Mouse (Mus musculus) cerebellum, adult 2 months (tissue): ENCODE data around the gene Cox7a2l. TPM values are rescaled to one million over a fixed set of nuclear protein-coding genes. Genes with fewer than 3 reads are reported as not detected.

ENCODE experiments used
- DNase-seq, 2 experiments: peaks; one replicate each; pipeline ENCODE4 v3.0.0; 2021
- H3K27ac ChIP-seq: fragments of 200-500 bp; 2 replicates; pipeline ENCODE4 v1.5.1; 2012; ENCODE audit warnings: low read length, control low read depth, inconsistent platforms; ENCODE audit not compliant: insufficient read depth
- H3K27me3 ChIP-seq: fragments of 200-500 bp; 2 replicates; pipeline ENCODE4 v1.6.1; 2012; ENCODE audit warnings: inconsistent platforms, mild to moderate bottlenecking, low read length, moderate library complexity; ENCODE audit not compliant: control insufficient read depth, insufficient read depth
- H3K4me1 ChIP-seq: fragments of 200-500 bp; 2 replicates; pipeline ENCODE4 v1.6.1; 2011; ENCODE audit warnings: low read length; ENCODE audit not compliant: control insufficient read depth, insufficient read depth
- H3K4me3 ChIP-seq: fragments of 200-500 bp; replicated peaks from 2 replicates; pipeline ENCODE3; 2011; ENCODE audit warnings: mild to moderate bottlenecking, low read depth, low read length, control low read depth; ENCODE audit not compliant: insufficient read depth
- CTCF ChIP-seq: fragments of 200-500 bp; IDR thresholded peaks from 2 replicates; pipeline ENCODE4 v1.5.1; 2011; ENCODE audit warnings: low read depth, mild to moderate bottlenecking, control low read depth, low read length, moderate library complexity, borderline replicate concordance; ENCODE audit not compliant: insufficient read depth
- POLR2A ChIP-seq: fragments of 200-500 bp; IDR thresholded peaks from 2 replicates; pipeline ENCODE4 v1.6.1; 2011; ENCODE audit warnings: low read length, control low read depth, borderline replicate concordance; ENCODE audit not compliant: insufficient read depth
- WGBS: fragments of 180-500 bp; shearing (Covaris S2); methylation state at CpG from one replicate; pipeline ENCODE4 v1.1.7; 2018; 5-methylcytosine and 5-hydroxymethylcytosine counted together
- polyA plus RNA-seq: library from polyadenylated mRNA; depleted of rRNA; stranded (reverse); fragments of >200 nt; gene quantifications from 2 replicates; pipeline ENCODE4 v1.2.3, GENCODE M21; 2012

Cox7a2l gene
- polyA plus RNA-seq, 1 experiment: 280 TPM

GRCm38 (mm10) chr17:83498889-83499288 is 18.2 kb downstream of the Cox7a2l start:
- 94% methylated on average over 5 of the region's 5 CpGs for WGBS
- H3K4me1 ChIP-seq: no peaks in the 10 kb centered on the region
- DNase-seq: no peak
- H3K27me3 ChIP-seq: no peaks in the 10 kb centered on the region
- no peak overlapping the region for H3K27ac ChIP-seq
- no peak overlapping the region for H3K4me3 ChIP-seq
- TF ChIP-seq POLR2A (no peak), CTCF (no peak)

- Histone ChIP-seq H3K4me1 (no peaks in the 10 kb centered on the region; the same call in 1 of the 2 replicates), H3K27me3 (no peaks in the 10 kb centered on the region), H3K4me3 (no peak overlapping the region), H3K27ac (no peak overlapping the region)
- WGBS: 69% methylated on average over 3 of the region's 3 CpGs
- TF ChIP-seq POLR2A: no peak
- TF ChIP-seq CTCF: no peak
- no peak for DNase-seq
These were observed 29.4 kb downstream of the Cox7a2l start for GRCm38 (mm10) chr17:83487762-83488161.

GRCm38 (mm10) chr17:83483784-83484183 is 33.3 kb downstream of the Cox7a2l start:
- Histone ChIP-seq H3K4me1 (no peaks in the 10 kb centered on the region; the same call in 1 of the 2 replicates), H3K4me3 (no peak overlapping the region), H3K27ac (no peak overlapping the region), H3K27me3 (no peaks in the 10 kb centered on the region)
- DNase-seq: no peak
- TF ChIP-seq POLR2A: no peak
- no peak for TF ChIP-seq CTCF
- WGBS: 75% methylated on average over 2 of the region's 2 CpGs

- no peaks in the 10 kb centered on the region for H3K27me3 ChIP-seq
- H3K4me3 ChIP-seq: no peak overlapping the region
- DNase-seq: no peak
- H3K4me1 ChIP-seq: no peaks in the 10 kb centered on the region
- no peak overlapping the region for H3K27ac ChIP-seq
- 92% methylated on average over 7 of the region's 7 CpGs for WGBS
- no peak for TF ChIP-seq CTCF
- no peak for TF ChIP-seq POLR2A
These were observed 34.2 kb downstream of the Cox7a2l start for GRCm38 (mm10) chr17:83482817-83483536.

- WGBS: 24% methylated on average over 7 of the region's 7 CpGs
- no peak for TF ChIP-seq CTCF
- TF ChIP-seq POLR2A: no peak
- H3K4me1 ChIP-seq: no peaks in the 10 kb centered on the region
- no peak overlapping the region for H3K4me3 ChIP-seq
- DNase-seq: peak; percentile 8 to 14
- H3K27me3 ChIP-seq: no peaks in the 10 kb centered on the region
- no peak overlapping the region for H3K27ac ChIP-seq
These were observed 35.6 kb downstream of the Cox7a2l start for GRCm38 (mm10) chr17:83481551-83481950.

GRCm38 (mm10) chr17:83477089-83477488 is 40.0 kb downstream of the Cox7a2l start:
- 95% methylated on average over 12 of the region's 12 CpGs for WGBS

GRCm38 (mm10) chr17:83469586-83469985 is 47.5 kb downstream of the Cox7a2l start:
- Histone ChIP-seq H3K27ac (no peak overlapping the region), H3K4me3 (no peak overlapping the region), H3K4me1 (no peaks in the 10 kb centered on the region), H3K27me3 (no peaks in the 10 kb centered on the region)
- 60% methylated on average over 2 of the region's 2 CpGs for WGBS
- no peak for TF ChIP-seq POLR2A
- no peak for TF ChIP-seq CTCF
- DNase-seq: no peak

More at GRCm38 (mm10) chr17:83477089-83477488, 40.0 kb downstream of the Cox7a2l start:
- no peak for DNase-seq
- TF ChIP-seq CTCF: no peak
- no peak for TF ChIP-seq POLR2A
- Histone ChIP-seq H3K4me3 (no peak overlapping the region), H3K4me1 (no peaks in the 10 kb centered on the region), H3K27ac (no peak overlapping the region), H3K27me3 (no peaks in the 10 kb centered on the region)

- WGBS: 88% methylated on average over 6 of the region's 6 CpGs
- TF ChIP-seq POLR2A: no peak
- no peak for TF ChIP-seq CTCF
- Histone ChIP-seq H3K27ac (no peak overlapping the region), H3K4me1 (no peaks in the 10 kb centered on the region), H3K4me3 (no peak overlapping the region), H3K27me3 (no peaks in the 10 kb centered on the region)
- DNase-seq: no peak
These were observed 50.4 kb downstream of the Cox7a2l start for GRCm38 (mm10) chr17:83466697-83467251.
